Mouse (Mus musculus): Measurements from ENCODE around the gene Syn3.
"Not testable (repeated sequence)": the region's sequence is repeated elsewhere in the genome, so short reads cannot be mapped to it uniquely, and the experiment has no call there.

Syn3 gene

GRCm38 (mm10) chr10:86056297-86056903 is 442.3 kb downstream of the Syn3 start:
- no peak for DNase-seq (ENCODE audit: extremely low spot score, low spot score)

- DNase-seq (ENCODE audit: extremely low spot score, low spot score), result peak; percentile 10
These were observed 445.7 kb downstream of the Syn3 start for GRCm38 (mm10) chr10:86052818-86053522.

- no peak for DNase-seq (ENCODE audit: extremely low spot score, low spot score)
These were observed 448.2 kb downstream of the Syn3 start for GRCm38 (mm10) chr10:86050522-86050921.

- DNase-seq (ENCODE audit: extremely low spot score, low spot score), result peak; percentile 9
These were observed 450.9 kb downstream of the Syn3 start for GRCm38 (mm10) chr10:86047786-86048185.

- DNase-seq (ENCODE audit: extremely low spot score, low spot score), result no peak
These were observed 452.3 kb downstream of the Syn3 start for GRCm38 (mm10) chr10:86046371-86046770.

GRCm38 (mm10) chr10:86044066-86044465 is 454.6 kb downstream of the Syn3 start:
- DNase-seq (ENCODE audit: extremely low spot score, low spot score), result no peak

- DNase-seq (ENCODE audit: extremely low spot score, low spot score), result no peak
These were observed 455.0 kb downstream of the Syn3 start for GRCm38 (mm10) chr10:86043651-86044050.

- DNase-seq (ENCODE audit: extremely low spot score, low spot score), result no peak
These were observed 464.5 kb downstream of the Syn3 start for GRCm38 (mm10) chr10:86034007-86034728.

- no peak for DNase-seq (ENCODE audit: extremely low spot score, low spot score)
These were observed 466.2 kb downstream of the Syn3 start for GRCm38 (mm10) chr10:86032517-86032916.

- no peak for DNase-seq (ENCODE audit: extremely low spot score, low spot score)
These were observed 468.0 kb downstream of the Syn3 start for GRCm38 (mm10) chr10:86030743-86031142.

GRCm38 (mm10) chr10:86026807-86027206 is 471.9 kb downstream of the Syn3 start:
- DNase-seq (ENCODE audit: extremely low spot score, low spot score), result not testable (repeated sequence)

- DNase-seq (ENCODE audit: extremely low spot score, low spot score), result no peak
These were observed 472.3 kb downstream of the Syn3 start for GRCm38 (mm10) chr10:86026354-86026753.

- DNase-seq (ENCODE audit: extremely low spot score, low spot score), result no peak
These were observed 472.8 kb downstream of the Syn3 start for GRCm38 (mm10) chr10:86025906-86026305.

- DNase-seq (ENCODE audit: extremely low spot score, low spot score), result no peak
These were observed 475.5 kb downstream of the Syn3 start for GRCm38 (mm10) chr10:86023149-86023548.

GRCm38 (mm10) chr10:86022474-86022816 is 476.3 kb downstream of the Syn3 start:
- DNase-seq (ENCODE audit: extremely low spot score, low spot score), result no peak

- peak; percentile 90 for DNase-seq (ENCODE audit: extremely low spot score, low spot score)
These were observed 476.8 kb downstream of the Syn3 start, which contains the start of gene Fbxo7 for GRCm38 (mm10) chr10:86021749-86022473. TSS of gene Fbxo7 (plus strand) at chr10:86021972.

- no peak for DNase-seq (ENCODE audit: extremely low spot score, low spot score)
These were observed 477.3 kb downstream of the Syn3 start for GRCm38 (mm10) chr10:86021408-86021748.

- DNase-seq (ENCODE audit: extremely low spot score, low spot score), result no peak
These were observed 479.9 kb downstream of the Syn3 start for GRCm38 (mm10) chr10:86018813-86019212.

- no peak for DNase-seq (ENCODE audit: extremely low spot score, low spot score)
These were observed 480.9 kb downstream of the Syn3 start for GRCm38 (mm10) chr10:86017781-86018180.

GRCm38 (mm10) chr10:86011781-86012180 is 486.9 kb downstream of the Syn3 start, which contains the start of gene Bpifc:
TSS of gene Bpifc (minus strand) at chr10:86011895.
- DNase-seq (ENCODE audit: extremely low spot score, low spot score), result no peak

- no peak for DNase-seq (ENCODE audit: extremely low spot score, low spot score)
These were observed 487.5 kb downstream of the Syn3 start for GRCm38 (mm10) chr10:86011172-86011571.

GRCm38 (mm10) chr10:86010636-86011035 is 488.1 kb downstream of the Syn3 start:
- no peak for DNase-seq (ENCODE audit: extremely low spot score, low spot score)

Measured in neural tube, embryonic 10.5 days (tissue).